Mouse (Mus musculus): ENCODE results near the gene Igsf11.

The Igsf11 gene

DNA sequence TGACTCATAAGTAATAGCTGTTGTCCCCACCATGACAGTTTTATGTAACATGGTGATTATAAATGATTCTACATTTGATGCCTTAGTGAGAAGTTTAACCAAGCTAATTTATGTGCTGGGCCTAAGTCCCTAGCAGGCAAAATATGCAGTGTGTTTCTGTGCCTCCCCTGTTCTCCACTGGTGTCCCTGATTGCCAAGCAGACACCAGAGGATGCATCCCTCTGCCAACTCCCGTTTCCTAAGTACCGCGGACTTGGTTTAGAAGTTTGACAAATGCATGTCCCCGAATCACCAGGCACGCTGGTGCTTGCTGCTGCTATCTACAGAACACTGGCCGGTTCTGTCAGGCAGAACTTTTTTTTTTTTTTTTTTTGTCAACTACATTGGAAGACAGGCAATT is 39.0 kb downstream of the Igsf11 start:
- no peak for DNase-seq (ENCODE audit: extremely low read depth, low read depth)

DNA sequence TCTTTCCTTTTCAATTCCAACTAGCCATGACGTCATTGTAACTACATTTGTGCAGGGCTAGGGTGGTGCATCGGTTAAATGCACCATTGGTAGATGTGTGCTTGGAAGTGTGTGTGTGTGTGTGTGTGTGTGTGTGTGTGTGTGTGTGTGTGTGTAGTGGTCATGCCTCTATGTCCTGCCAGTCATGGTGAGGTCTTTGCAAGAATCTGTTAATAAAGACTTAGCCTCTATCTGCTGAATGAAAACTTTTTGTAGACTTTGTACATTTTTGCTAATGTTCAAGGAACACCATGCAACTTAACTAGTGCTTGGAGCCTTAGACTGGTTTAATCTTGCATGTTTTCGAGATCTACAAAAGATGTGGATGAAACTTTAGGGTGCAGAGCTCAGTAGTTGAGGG is 48.3 kb downstream of the Igsf11 start:
- no peak for DNase-seq (ENCODE audit: extremely low read depth, low read depth)

- no peak for DNase-seq (ENCODE audit: extremely low read depth, low read depth)
Measured at GRCm38 (mm10) chr16:38941275-38941674, 48.8 kb downstream of the Igsf11 start.

DNA sequence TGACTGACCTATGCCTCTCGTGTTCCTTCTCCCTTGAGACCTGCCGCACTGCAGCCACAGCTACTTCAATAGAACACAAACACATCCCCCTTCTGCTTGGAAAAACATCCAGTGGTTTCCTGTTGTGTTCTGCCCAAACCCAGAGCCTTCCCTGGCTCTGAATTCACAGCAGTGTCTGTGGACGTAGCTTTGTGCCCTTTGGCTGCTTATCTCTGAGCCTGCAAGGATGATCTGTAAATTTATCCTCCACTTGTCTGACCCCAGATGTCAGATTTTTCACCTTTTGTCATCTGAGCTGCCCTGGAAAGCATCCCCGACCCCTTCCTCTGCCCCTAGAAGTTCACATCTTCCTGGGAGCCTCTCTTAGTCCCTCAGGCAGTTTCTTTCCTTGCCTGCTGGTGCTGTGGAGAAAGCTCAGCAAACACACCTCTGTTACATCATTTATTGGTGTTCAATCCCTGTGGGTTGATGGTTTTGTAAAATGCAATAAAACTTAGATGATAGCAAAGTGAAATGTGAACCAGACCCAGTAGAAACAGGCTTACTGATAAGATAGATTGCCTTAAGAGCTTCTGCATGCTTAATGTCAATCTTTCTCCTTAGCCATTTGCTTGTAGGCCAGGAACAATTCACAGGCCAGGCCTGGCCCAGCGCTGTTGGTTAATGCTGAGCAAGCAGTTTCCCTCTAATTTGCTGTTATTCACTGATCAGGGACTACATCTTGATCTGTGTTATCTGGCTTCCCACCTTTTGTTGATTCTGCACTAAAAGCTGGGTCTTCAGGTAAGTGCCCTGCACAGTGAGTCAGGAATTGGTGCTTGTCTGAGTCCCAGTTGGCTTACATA is 51.5 kb downstream of the Igsf11 start:
- DNase-seq (ENCODE audit: extremely low read depth, low read depth), result no peak

- DNase-seq (ENCODE audit: extremely low read depth, low read depth), result no peak
Measured at GRCm38 (mm10) chr16:38945111-38945510, 52.6 kb downstream of the Igsf11 start.

- no peak for DNase-seq (ENCODE audit: extremely low read depth, low read depth)
Measured at GRCm38 (mm10) chr16:38945581-38945981, 53.1 kb downstream of the Igsf11 start.

DNA sequence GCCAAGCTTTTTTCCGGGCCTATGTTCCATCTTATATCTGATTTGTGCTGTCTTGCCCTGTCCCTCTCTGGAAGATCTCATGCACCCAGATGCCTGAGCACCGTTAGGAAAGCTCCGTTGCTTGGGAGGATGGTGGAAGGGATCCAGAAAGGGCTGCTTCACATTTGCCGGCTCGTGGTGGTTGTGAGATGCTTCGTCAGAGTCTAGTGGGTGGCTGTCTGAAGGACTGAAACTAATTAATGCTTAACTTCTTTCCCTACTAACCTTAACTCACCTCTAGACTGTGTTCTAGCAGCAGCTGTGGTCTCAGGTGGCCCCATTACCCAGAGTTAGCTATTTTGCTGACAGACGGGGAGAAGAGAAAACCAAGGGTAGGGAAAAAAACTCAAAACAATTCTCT is 54.0 kb downstream of the Igsf11 start:
- DNase-seq (ENCODE audit: extremely low read depth, low read depth), result no peak

DNA sequence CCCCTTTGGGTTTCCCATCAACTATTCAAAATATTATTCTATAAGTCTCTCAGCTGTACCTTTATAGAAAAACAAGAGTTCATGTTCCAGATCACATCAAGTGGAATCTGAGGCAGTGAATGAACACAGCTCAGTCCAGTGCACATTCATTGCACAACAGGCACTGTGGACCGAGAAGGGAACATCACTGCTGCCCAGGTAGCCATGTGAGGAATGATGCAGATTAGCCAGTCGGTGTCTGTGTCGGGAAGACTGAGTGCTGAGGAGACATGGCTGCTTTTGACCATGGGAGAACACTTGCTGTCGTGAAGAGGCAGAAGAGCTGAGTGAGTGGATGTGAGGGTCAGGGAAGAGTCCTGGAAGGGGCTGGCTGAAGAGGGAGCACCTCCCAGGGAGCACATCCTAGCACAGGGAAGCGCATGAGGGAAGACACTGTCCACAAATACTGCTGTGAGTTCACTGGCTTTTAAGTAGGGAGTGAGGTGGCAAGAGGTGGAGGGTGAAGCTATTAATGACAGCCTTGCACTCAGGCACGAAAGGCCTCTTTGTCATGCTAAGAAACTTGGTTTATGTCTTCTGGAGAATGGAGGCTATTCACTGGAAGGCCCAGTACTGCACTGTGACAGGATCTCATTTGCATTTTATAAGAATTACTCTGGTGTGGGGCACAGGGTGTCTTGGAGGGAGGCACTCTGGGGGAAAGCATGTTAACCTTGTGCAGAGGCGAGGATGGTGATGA is 54.8 kb downstream of the Igsf11 start:
- no peak for DNase-seq (ENCODE audit: extremely low read depth, low read depth)

DNA sequence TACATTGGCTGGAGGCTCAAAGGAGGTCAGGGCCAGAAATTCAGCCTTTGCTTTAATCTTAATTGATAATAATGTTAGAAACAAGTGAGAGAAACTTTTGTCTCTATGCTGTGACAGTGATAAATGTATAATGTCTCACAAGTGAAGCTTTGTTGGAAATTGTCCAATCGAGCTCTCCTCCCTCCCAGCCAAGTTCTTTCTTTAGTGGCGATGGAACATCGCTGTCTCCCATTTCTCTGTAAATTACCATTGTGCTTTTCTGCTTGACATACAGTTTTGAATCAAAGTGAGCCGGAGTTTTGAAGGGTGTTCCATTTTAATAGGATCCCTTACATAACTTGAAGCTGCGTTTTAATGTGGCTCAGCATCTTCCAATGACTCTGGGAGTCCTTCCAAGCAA is 56.0 kb downstream of the Igsf11 start:
- no peak for DNase-seq (ENCODE audit: extremely low read depth, low read depth)

- no peak for DNase-seq (ENCODE audit: extremely low read depth, low read depth)
Measured at GRCm38 (mm10) chr16:38952881-38953280, 60.4 kb downstream of the Igsf11 start.

GRCm38 (mm10) chr16:38953821-38954220 is 61.4 kb downstream of the Igsf11 start:
- DNase-seq (ENCODE audit: extremely low read depth, low read depth), result no peak

DNA sequence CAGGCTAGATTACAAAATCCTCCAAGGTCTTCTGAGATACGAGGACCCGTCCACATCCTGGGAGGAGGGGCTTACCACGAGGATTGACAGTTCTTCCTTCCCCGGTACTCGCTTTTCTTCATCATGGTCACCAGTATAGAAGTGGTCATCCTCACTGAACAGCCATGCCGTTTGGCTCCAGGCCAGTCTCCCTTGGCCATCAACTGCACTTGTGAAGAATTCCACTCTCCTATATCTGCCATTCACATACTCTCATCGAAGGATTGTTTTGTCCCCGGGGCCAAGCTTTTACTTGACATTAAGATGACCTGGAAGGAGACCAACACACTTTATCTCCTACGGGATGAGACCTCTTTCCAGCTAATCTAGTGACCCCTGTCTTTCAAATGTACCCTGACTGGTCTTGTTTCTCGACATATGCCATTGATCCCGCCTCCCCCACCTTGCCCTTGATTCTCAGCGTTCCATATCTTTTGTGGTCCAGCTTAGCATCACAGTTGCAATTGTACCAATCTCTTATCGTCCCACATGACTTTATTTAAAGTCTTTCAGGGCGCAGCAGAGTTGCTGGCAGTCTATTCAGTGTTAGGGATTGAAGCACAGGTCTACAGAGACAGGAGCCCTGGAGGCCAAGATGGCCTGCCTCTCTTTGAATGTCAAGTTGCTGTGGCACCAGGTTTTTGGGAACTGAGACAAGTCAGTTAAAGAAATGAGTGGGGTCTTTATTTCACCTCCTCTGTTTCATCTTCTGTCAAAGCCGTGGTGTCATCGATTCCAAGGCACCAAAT is 62.2 kb downstream of the Igsf11 start:
- DNase-seq (ENCODE audit: extremely low read depth, low read depth), result no peak

DNA sequence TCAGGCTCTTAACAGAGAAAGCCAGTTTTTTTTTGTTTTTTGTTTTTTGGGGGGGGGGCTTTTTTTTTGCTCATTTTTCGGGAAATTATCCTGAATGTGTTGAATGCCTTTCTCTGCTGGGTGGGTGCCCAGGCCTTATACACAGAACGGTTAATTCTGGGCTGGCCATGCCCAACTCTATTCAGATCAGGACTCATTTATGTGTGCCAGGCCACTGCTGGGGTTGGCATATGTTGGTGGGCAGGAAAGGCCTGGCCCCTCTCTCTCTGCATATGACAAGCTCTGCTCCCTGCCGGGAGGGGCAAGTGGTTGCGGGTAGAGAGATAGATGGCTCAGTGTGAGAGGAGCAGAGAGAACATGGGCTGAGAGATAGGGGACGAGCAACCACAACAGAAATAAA is 62.8 kb downstream of the Igsf11 start:
- no peak for DNase-seq (ENCODE audit: extremely low read depth, low read depth)

- DNase-seq (ENCODE audit: extremely low read depth, low read depth), result no peak
Measured at GRCm38 (mm10) chr16:38958801-38959200, 66.3 kb downstream of the Igsf11 start.

DNA sequence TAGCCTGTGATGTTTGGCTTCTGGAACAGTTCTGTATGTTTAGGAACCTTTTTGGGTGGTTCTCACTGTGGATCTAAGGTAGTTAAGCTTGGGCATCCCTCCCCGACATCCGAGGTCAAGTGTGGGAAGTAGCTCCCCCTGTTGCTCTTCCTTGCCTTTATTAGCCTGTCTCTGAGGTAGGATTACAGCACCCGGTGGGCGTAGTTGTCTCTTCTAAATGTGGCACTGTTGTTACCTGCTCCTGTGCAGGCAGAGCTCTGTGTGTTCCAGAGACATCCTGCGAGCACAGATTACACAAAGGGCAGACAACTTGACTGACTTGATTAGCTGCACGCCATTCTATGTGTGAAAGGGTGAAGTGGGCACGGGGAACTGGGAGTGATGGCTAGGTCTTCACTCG is 68.1 kb downstream of the Igsf11 start:
- DNase-seq (ENCODE audit: extremely low read depth, low read depth), result no peak

DNA sequence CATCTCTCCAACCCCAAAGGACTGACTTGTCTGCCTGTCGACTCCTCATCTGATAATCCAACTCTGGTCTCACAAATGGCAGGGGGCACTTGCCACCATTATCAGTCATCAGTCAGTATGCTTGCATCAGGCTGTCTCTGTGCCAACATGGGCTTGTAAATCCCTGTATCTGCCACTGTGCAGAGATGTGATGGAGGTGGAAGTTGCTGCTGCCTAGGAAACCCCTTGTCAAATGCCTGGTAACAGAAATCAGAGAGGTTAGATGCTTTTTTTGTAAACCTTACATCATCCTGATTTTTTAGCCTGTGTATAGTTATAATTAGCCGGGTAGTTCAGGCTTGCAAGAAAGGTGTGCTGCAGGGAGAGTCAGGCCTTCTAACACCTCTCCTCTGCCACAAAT is 69.4 kb downstream of the Igsf11 start:
- no peak for DNase-seq (ENCODE audit: extremely low read depth, low read depth)

GRCm38 (mm10) chr16:38962695-38963094 is 70.2 kb downstream of the Igsf11 start:
- no peak for DNase-seq (ENCODE audit: extremely low read depth, low read depth)

DNA sequence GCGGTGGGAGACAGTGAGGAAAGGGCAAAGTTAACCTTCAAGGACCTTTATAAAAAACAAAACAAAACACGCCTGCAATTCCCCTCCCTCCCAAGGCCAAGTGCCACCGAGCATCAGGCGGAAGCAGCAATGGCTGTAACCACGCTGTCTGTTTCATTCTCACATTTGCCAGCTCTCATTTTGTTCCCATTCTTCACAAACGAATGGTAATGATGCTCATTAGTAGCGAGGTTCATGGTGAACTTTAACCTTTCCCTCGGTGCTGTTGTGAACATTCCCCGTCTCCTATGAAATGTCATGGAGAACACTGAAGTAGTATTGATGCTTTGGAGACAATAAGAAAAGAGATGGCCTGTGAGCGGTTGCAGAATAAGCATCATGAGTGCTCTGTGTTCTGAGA is 74.6 kb downstream of the Igsf11 start:
- DNase-seq (ENCODE audit: extremely low read depth, low read depth), result no peak

- no peak for DNase-seq (ENCODE audit: extremely low read depth, low read depth)
Measured at GRCm38 (mm10) chr16:38976151-38976550, 83.7 kb downstream of the Igsf11 start.

DNA sequence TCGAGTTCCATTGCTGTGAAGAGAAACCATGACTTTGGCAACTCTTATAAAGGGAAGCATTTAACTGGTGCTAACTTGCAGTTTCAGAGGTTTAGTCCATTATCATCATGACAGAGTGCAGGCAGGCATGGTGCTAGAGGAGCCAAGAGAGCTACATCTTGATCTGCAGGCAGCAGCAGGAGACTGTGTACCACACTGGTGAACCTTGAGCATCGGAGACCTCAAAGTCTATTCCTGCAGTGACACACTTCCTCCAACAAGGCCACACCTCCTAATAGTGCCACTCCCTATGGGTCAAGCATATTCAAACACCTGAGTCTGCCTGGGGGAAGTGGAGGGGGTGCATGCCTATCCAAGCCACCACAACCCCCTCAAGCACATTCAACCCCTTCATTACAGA is 86.1 kb downstream of the Igsf11 start:
- DNase-seq (ENCODE audit: extremely low read depth, low read depth), result no peak

DNA sequence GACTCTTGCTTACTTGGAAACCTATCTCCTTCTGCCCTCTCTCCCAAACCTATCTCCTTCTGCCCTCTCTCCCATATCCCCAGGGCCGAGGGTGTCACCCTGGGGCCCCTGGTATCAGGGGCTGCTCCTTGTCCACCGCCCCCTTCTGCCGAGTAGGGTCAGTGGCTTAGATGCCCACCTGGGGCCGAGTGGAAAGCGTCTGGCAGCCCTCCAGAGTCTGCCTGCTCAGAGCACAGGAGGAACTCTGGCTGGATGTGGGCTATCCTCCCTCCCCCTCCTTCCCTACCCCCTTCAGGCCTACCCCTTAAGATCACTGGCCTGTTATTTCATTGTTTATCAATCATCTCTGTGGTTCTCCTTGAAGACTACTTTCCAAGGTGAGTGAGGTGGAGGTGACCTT is 88.1 kb downstream of the Igsf11 start:
- DNase-seq (ENCODE audit: extremely low read depth, low read depth), result no peak

DNA sequence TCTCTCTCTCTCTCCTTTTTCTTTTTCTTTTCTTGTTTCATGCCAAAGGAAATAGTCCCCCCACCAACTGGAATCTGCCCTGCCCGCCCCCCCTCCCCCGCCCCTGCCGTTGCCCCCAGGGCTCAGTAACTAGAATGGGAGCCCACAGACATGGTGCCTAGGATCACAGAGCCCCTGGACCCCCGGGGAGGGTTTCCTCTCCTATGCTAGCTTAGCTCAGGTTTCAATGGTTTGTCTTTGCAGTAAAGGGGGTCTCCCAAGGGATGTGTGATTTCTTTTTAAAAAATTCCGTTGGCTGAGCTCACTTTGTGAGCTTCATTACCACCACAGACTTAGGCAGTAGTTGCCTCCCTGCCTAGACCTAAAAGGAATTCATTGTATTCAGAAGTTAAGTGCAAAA is 89.6 kb downstream of the Igsf11 start:
- no peak for DNase-seq (ENCODE audit: extremely low read depth, low read depth)

All from MEL-GATA-1-ER (cell line).